Mouse (Mus musculus) cerebellum, adult 18-20 months (tissue): ENCODE results near the gene Cinp.

Experiments
- DNase-seq, 2 experiments: peaks; one replicate each; pipeline ENCODE4 v3.0.0; 2021

Cinp gene

GRCm38 (mm10) chr12:110830293-110831024 lies 58.5 kb downstream of the Cinp start:
- no peak for DNase-seq

DNA sequence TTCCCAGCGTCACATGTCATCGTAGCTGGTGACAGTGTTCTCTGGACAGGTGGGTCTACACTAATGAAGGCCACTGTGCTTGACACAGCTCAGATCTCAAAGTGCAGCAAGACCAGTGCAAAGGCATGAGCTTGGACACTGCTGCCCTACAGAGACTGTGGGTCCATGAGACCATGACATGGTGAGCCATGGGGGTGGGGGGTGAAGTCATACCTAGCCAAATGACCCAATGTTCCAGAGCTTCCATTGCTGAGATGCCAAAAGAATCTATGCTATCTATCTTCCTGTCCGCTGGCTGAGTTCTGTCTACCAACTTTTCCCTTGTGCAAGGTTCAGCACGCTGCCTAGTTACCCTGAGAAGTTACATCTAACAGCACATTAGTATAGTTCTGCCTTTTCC lies 60.0 kb downstream of the Cinp start:
- DNase-seq: no peak
